Mouse (Mus musculus): Measurements from ENCODE around the gene Dgkz. TPM values are rescaled to one million over a fixed set of nuclear protein-coding genes. Genes with fewer than 3 reads are reported as not detected.

Dgkz gene
- polyA plus RNA-seq, 1 experiment from 2014 or later = 34.8 TPM

GRCm38 (mm10) chr2:91945483-91945882 lies 30.2 kb downstream of the Dgkz start, which contains the start of gene Gm9821:
Gm9821 (plus strand) TSS chr2:91945703.
- no peak within 1 kb of the TSS for H3K27ac ChIP-seq (replicated peaks)
- 0 out of 2 replicates have a peak within 1 kb of the TSS, but pooled peaks have one; percentile 2 for H3K9ac ChIP-seq (replicated peaks)
- H3K4me1 ChIP-seq = peaks cover 56% of the 10 kb centered on the region
- H3K9me3 ChIP-seq (replicated peaks) = no peaks in the 10 kb centered on the region
- no peaks in the 10 kb centered on the region for H3K27me3 ChIP-seq (replicated peaks)
- no peak within 1 kb of the TSS for H3K4me3 ChIP-seq (replicated peaks)
- 90% methylated on average over 18 of the region's 18 CpGs for WGBS
- peaks cover 4% of the 10 kb centered on the region for H3K36me3 ChIP-seq
- H3K4me2 ChIP-seq = no peak within 1 kb of the TSS
- ATAC-seq (ENCODE audit: low FRiP score) = no peak

GRCm38 (mm10) chr2:91944170-91944950 lies 31.3 kb downstream of the Dgkz start:
- Histone ChIP-seq H3K4me3 (replicated peaks) (no peak overlapping the region), H3K27ac (replicated peaks) (no peak overlapping the region), H3K27me3 (replicated peaks) (no peaks in the 10 kb centered on the region), H3K4me1 (peaks cover 45% of the 10 kb centered on the region), H3K4me2 (no peak overlapping the region), H3K9me3 (replicated peaks) (no peaks in the 10 kb centered on the region), H3K36me3 (peaks cover 10% of the 10 kb centered on the region), H3K9ac (replicated peaks) (0 out of 2 replicates have a peak overlapping the region, but pooled peaks have one; percentile 2)
- peak; percentile 72 for ATAC-seq (ENCODE audit: low FRiP score)
- 51% methylated on average over 13 of the region's 13 CpGs for WGBS

- 79% methylated on average over 6 of the region's 6 CpGs for WGBS
- H3K27me3 ChIP-seq (replicated peaks) = no peaks in the 10 kb centered on the region
- no peak overlapping the region for H3K4me3 ChIP-seq (replicated peaks)
- H3K9me3 ChIP-seq (replicated peaks) = no peaks in the 10 kb centered on the region
- H3K27ac ChIP-seq (replicated peaks) = no peak overlapping the region
- H3K36me3 ChIP-seq = peaks cover 30% of the 10 kb centered on the region
- no peak overlapping the region for H3K9ac ChIP-seq (replicated peaks)
- ATAC-seq (ENCODE audit: low FRiP score) = no peak
- H3K4me1 ChIP-seq = peaks cover 27% of the 10 kb centered on the region
- H3K4me2 ChIP-seq = no peak overlapping the region
These were observed 33.3 kb downstream of the Dgkz start for GRCm38 (mm10) chr2:91942356-91942755.

- peaks cover 47% of the 10 kb centered on the region for H3K36me3 ChIP-seq
- H3K4me2 ChIP-seq = no peak overlapping the region
- no peak overlapping the region for H3K4me3 ChIP-seq (replicated peaks)
- 81% methylated on average over 15 of the region's 15 CpGs for WGBS
- H3K27ac ChIP-seq (replicated peaks) = no peak overlapping the region
- peaks cover 4% of the 10 kb centered on the region for H3K4me1 ChIP-seq
- ATAC-seq (ENCODE audit: low FRiP score) = no peak
- H3K9me3 ChIP-seq (replicated peaks) = no peaks in the 10 kb centered on the region
- H3K27me3 ChIP-seq (replicated peaks) = no peaks in the 10 kb centered on the region
- H3K9ac ChIP-seq (replicated peaks) = no peak overlapping the region
These were observed 36.2 kb downstream of the Dgkz start for GRCm38 (mm10) chr2:91939303-91939935.

GRCm38 (mm10) chr2:91936154-91936553 lies 39.5 kb downstream of the Dgkz start:
- Histone ChIP-seq H3K27me3 (replicated peaks) (no peaks in the 10 kb centered on the region), H3K36me3 (peaks cover 47% of the 10 kb centered on the region)
- 92% methylated on average over 7 of the region's 7 CpGs for WGBS

GRCm38 (mm10) chr2:91934826-91935525 lies 40.7 kb downstream of the Dgkz start:
- Histone ChIP-seq H3K9ac (replicated peaks) (no peak overlapping the region), H3K4me2 (no peak overlapping the region), H3K27me3 (replicated peaks) (no peaks in the 10 kb centered on the region), H3K4me1 (peaks cover 33% of the 10 kb centered on the region), H3K36me3 (peaks cover 39% of the 10 kb centered on the region), H3K27ac (replicated peaks) (no peak overlapping the region), H3K4me3 (replicated peaks) (no peak overlapping the region), H3K9me3 (replicated peaks) (no peaks in the 10 kb centered on the region)
- no peak for ATAC-seq (ENCODE audit: low FRiP score)
- 93% methylated on average over 9 of the region's 9 CpGs for WGBS

More at GRCm38 (mm10) chr2:91936154-91936553, 39.5 kb downstream of the Dgkz start:
- Histone ChIP-seq H3K4me2 (no peak overlapping the region), H3K4me1 (peaks cover 21% of the 10 kb centered on the region), H3K4me3 (replicated peaks) (no peak overlapping the region), H3K9ac (replicated peaks) (no peak overlapping the region), H3K9me3 (replicated peaks) (no peaks in the 10 kb centered on the region), H3K27ac (replicated peaks) (no peak overlapping the region)
- no peak for ATAC-seq (ENCODE audit: low FRiP score)

- Histone ChIP-seq H3K27ac (replicated peaks) (no peak overlapping the region), H3K4me1 (peaks cover 39% of the 10 kb centered on the region), H3K4me2 (no peak overlapping the region), H3K4me3 (replicated peaks) (no peak overlapping the region), H3K9me3 (replicated peaks) (no peaks in the 10 kb centered on the region), H3K9ac (replicated peaks) (no peak overlapping the region), H3K27me3 (replicated peaks) (no peaks in the 10 kb centered on the region), H3K36me3 (peaks cover 33% of the 10 kb centered on the region)
- no peak for ATAC-seq (ENCODE audit: low FRiP score)
- 63% methylated on average over 8 of the region's 8 CpGs for WGBS
These were observed 41.6 kb downstream of the Dgkz start for GRCm38 (mm10) chr2:91934016-91934415.

GRCm38 (mm10) chr2:91933471-91933870 lies 42.2 kb downstream of the Dgkz start:
- H3K4me1 ChIP-seq = peaks cover 40% of the 10 kb centered on the region
- H3K4me3 ChIP-seq (replicated peaks) = no peak overlapping the region
- no peaks in the 10 kb centered on the region for H3K27me3 ChIP-seq (replicated peaks)
- WGBS = 35% methylated on average over 9 of the region's 9 CpGs
- H3K36me3 ChIP-seq = peaks cover 28% of the 10 kb centered on the region
- ATAC-seq (ENCODE audit: low FRiP score) = no peak
- H3K9me3 ChIP-seq (replicated peaks) = no peaks in the 10 kb centered on the region
- H3K9ac ChIP-seq (replicated peaks) = no peak overlapping the region
- H3K27ac ChIP-seq (replicated peaks) = no peak overlapping the region
- H3K4me2 ChIP-seq = no peak overlapping the region

GRCm38 (mm10) chr2:91932737-91933350 lies 42.8 kb downstream of the Dgkz start:
- H3K9ac ChIP-seq (replicated peaks) = no peak overlapping the region
- peak overlapping the region; percentile 81; the same call in 1 of the 2 replicates for H3K4me2 ChIP-seq
- WGBS = 18% methylated on average over 6 of the region's 6 CpGs

GRCm38 (mm10) chr2:91932160-91932711 lies 43.4 kb downstream of the Dgkz start, which contains the start of gene Mdk:
Mdk (minus strand) TSS chr2:91932297.
- Histone ChIP-seq H3K9me3 (replicated peaks) (no peaks in the 10 kb centered on the region), H3K36me3 (peaks cover 15% of the 10 kb centered on the region), H3K4me2 (peak within 1 kb of the TSS; percentile 81), H3K27ac (replicated peaks) (peak within 1 kb of the TSS; percentile 81), H3K4me1 (peaks cover 40% of the 10 kb centered on the region), H3K9ac (replicated peaks) (peak within 1 kb of the TSS; percentile 62), H3K27me3 (replicated peaks) (no peaks in the 10 kb centered on the region), H3K4me3 (replicated peaks) (peak within 1 kb of the TSS; percentile 54)
- peak; percentile 1; the same call in 1 of the 2 replicates for ATAC-seq (ENCODE audit: low FRiP score)
- WGBS = 4% methylated on average over 16 of the region's 16 CpGs

More at GRCm38 (mm10) chr2:91932737-91933350, 42.8 kb downstream of the Dgkz start:
- Histone ChIP-seq H3K9me3 (replicated peaks) (no peaks in the 10 kb centered on the region), H3K4me1 (peaks cover 40% of the 10 kb centered on the region), H3K27ac (replicated peaks) (no peak overlapping the region), H3K4me3 (replicated peaks) (no peak overlapping the region), H3K36me3 (peaks cover 21% of the 10 kb centered on the region), H3K27me3 (replicated peaks) (no peaks in the 10 kb centered on the region)
- ATAC-seq (ENCODE audit: low FRiP score) = no peak

Measured in neural tube, embryonic 15.5 days (tissue).